7 mouse cellular contexts compared by ENCODE assay signal in genomic region chr16:57398387-57399214, GRCm38 (mm10). TPM values are rescaled to one million over a fixed set of nuclear protein-coding genes. Genes with fewer than 3 reads are reported as not detected.
DNase-seq lines count a peak whose midpoint lies in the region; ATAC-seq and TF ChIP-seq lines count a peak whose summit lies in the region.

No protein-coding gene starts in this region.

- H3K4me1 ChIP-seq in intestine, embryonic 16.5 days (ENCODE audit: control insufficient read depth, insufficient read depth, low read length) = peaks cover 10% of the 10 kb centered on the region; the same call in 1 of the 2 replicates
- no peaks in the 10 kb centered on the region for H3K4me1 ChIP-seq in midbrain, embryonic 13.5 days (replicated peaks)

- peak; percentile 31 for ATAC-seq in intestine, embryonic 16.5 days
- ATAC-seq in midbrain, embryonic 13.5 days = peak; percentile 47

- no peaks in the 10 kb centered on the region for H3K9me3 ChIP-seq in intestine, embryonic 16.5 days (ENCODE audit: control insufficient read depth, low read length)
- H3K9me3 ChIP-seq in midbrain, embryonic 13.5 days = no peaks in the 10 kb centered on the region

- peak; percentile 76 for DNase-seq in ZHBTc4 (ENCODE audit: low read depth, low spot score)
- peak; percentile 24 for DNase-seq in cerebellum, adult 9-11 months
- DNase-seq in gastrocnemius, adult 2 months = peak; percentile 75
- DNase-seq in left cerebral cortex, postnatal 10 days (ENCODE audit: extremely low spot score in 1 of 2, low spot score in 2 of 2) = peak; percentile 51 to 70
- peak; percentile 29 for DNase-seq in spleen, adult 12 weeks (ENCODE audit: low spot score)

- H3K36me3 ChIP-seq in intestine, embryonic 16.5 days (ENCODE audit: control insufficient read depth, insufficient read depth, low read length) = no peaks in the 10 kb centered on the region
- no peaks in the 10 kb centered on the region for H3K36me3 ChIP-seq in midbrain, embryonic 13.5 days

- intact Hi-C loops in gastrocnemius, adult 2 months (cut with DNase I) = loop anchor here (1.0 to 5.0 kb wide), 3 partner anchors 36 to 179 kb away; no protein-coding TSS in a partner anchor
- intact Hi-C loops in left cerebral cortex, postnatal 10 days (cut with DNase I) = loop anchor here (5.0 kb wide), 1 partner anchor 156 kb away; no protein-coding TSS in a partner anchor

- no peak overlapping the region for H3K4me2 ChIP-seq in intestine, embryonic 16.5 days (ENCODE audit: low read depth, low read length)
- no peak overlapping the region for H3K4me2 ChIP-seq in midbrain, embryonic 13.5 days (replicated peaks)

- no peak overlapping the region for H3K9ac ChIP-seq in intestine, embryonic 16.5 days (ENCODE audit: low read depth, low read length)
- no peak overlapping the region for H3K9ac ChIP-seq in midbrain, embryonic 13.5 days (replicated peaks)

- WGBS in intestine, embryonic 16.5 days = 64% methylated on average over 18 of the region's 18 CpGs
- WGBS in midbrain, embryonic 13.5 days = 59% methylated on average over 18 of the region's 18 CpGs

- H3K4me3 ChIP-seq in gastrocnemius, adult 2 months = peak overlapping the region; percentile 49
- H3K4me3 ChIP-seq in intestine, embryonic 16.5 days (ENCODE audit: low read length) = no peak overlapping the region
- no peak overlapping the region for H3K4me3 ChIP-seq in midbrain, embryonic 13.5 days (replicated peaks)

- H3K27ac ChIP-seq in gastrocnemius, adult 2 months = peak overlapping the region; percentile 70
- H3K27ac ChIP-seq in intestine, embryonic 16.5 days (ENCODE audit: low read length) = no peak overlapping the region
- H3K27ac ChIP-seq in midbrain, embryonic 13.5 days = no peak overlapping the region

- peak; percentile 84 for TF ChIP-seq CTCF in gastrocnemius, adult 2 months (IDR thresholded peaks at IDR 0.05)

- no peaks in the 10 kb centered on the region for H3K27me3 ChIP-seq in intestine, embryonic 16.5 days (replicated peaks; ENCODE audit: control insufficient read depth, insufficient read depth, low read length)
- H3K27me3 ChIP-seq in midbrain, embryonic 13.5 days = no peaks in the 10 kb centered on the region

RNA-seq across cellular contexts. Expression of gene Filip1l, which starts 45.7 kb away (rescaled TPM):
- total RNA-seq in gastrocnemius, adult 2 months (2021) = 10 to 100 TPM; 37.5 to 67.0 TPM
- 30.4 and 31.9 TPM in 2 replicates for polyA plus RNA-seq in intestine, embryonic 16.5 days (2015; fragmentation: Nextera tagmentation; extraction: Ambion mirVana)
- 1 to 10 TPM; 3.4 to 4.1 TPM for total RNA-seq in left cerebral cortex, postnatal 10 days (2021)
- polyA plus RNA-seq in midbrain, embryonic 13.5 days (2015; fragmentation: Nextera tagmentation; extraction: Ambion mirVana) = 1.8 and 2.9 TPM in 2 replicates

Comparison
In these comparisons a context has a peak if more than half of its experiments do, and no peak if none do; other contexts are left out.
1. DNase-seq: peak in every context shown above with its lines; median percentile 76 in ZHBTc4; 75 in gastrocnemius, adult 2 months; 60 in left cerebral cortex, postnatal 10 days; 29 in spleen, adult 12 weeks; 24 in cerebellum, adult 9-11 months.
2. RNA of gene Filip1l, which starts 45.7 kb away (total RNA-seq): 37.5 to 67.0 TPM in gastrocnemius, adult 2 months; 3.4 to 4.1 TPM in left cerebral cortex, postnatal 10 days; every median in the first group is over 4 times any median in the second.